Mouse (Mus musculus): ENCODE data around the gene Trh.

DNA sequence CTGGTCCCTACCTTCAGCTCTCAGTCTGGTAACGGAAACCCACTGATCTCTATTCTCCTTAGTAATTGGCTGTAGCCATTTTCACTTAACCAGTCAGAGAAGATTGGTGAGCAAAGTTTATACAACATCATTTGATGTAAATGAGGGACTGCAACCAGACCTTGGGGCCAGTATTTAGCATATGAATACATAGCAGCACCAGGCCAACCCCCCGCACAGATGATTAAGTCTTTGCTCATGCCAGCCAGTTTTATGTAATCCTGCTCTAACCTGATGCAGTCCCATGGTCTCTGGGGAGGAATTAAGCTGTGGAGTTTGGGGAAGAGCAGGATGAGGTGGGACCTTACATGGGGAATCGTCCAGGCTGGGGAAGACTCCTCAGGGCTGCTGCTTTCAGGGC lies 28.2 kb upstream of the Trh start:
- TF ChIP-seq EP300 (IDR thresholded peaks at IDR 0.05; ENCODE audit: low read depth in 1 of 2, low read length in 2 of 2) (no peak), POLR2A (IDR thresholded peaks at IDR 0.05; ENCODE audit: control insufficient read depth in 1 of 2, insufficient read depth in 1 of 2, low read depth in 1 of 2, low read length in 2 of 2, poor library complexity in 1 of 2) (no peak), ZKSCAN1 (IDR thresholded peaks at IDR 0.05; ENCODE audit: low read depth, low read length) (no peak), MAFK (IDR thresholded peaks at IDR 0.05; ENCODE audit: borderline replicate concordance, low read depth, low read length) (no peak), SMC3 (IDR thresholded peaks at IDR 0.05; ENCODE audit: low read depth, low read length) (no peak), MEF2A (IDR thresholded peaks at IDR 0.05; ENCODE audit: extremely low read depth, insufficient replicate concordance, low read depth, low read length, poor library complexity, severe bottlenecking) (no peak), CTCF (IDR thresholded peaks at IDR 0.05 in 2 of 3, conservative IDR thresholded peaks at IDR 0.05 in 1 of 3; ENCODE audit: control insufficient read depth in 1 of 3, insufficient read depth in 1 of 3, low read depth in 2 of 3, low read length in 3 of 3, poor library complexity in 1 of 3, severe bottlenecking in 1 of 3) (no peak), GABPA (IDR thresholded peaks at IDR 0.05; ENCODE audit: low read depth, low read length) (no peak)
